Mouse (Mus musculus) embryonic fibroblast, embryonic 13.5 days (primary cell): ENCODE measurements around the gene Tenm2. TPM values are rescaled to one million over a fixed set of nuclear protein-coding genes. Genes with fewer than 3 reads are reported as not detected.

ENCODE experiments used
- H3K27ac ChIP-seq: 2 replicates; pipeline ENCODE4 v1.5.1; 2012; ENCODE audit warnings: low read length, control low read depth, inconsistent platforms; ENCODE audit not compliant: insufficient read depth
- H3K4me1 ChIP-seq: 2 replicates; pipeline ENCODE4 v1.6.1; 2011; ENCODE audit warnings: low read length; ENCODE audit not compliant: control insufficient read depth, insufficient read depth
- H3K4me3 ChIP-seq: 2 replicates; pipeline ENCODE4 v1.5.1; 2011; ENCODE audit warnings: mild to moderate bottlenecking, control low read depth, low read length; ENCODE audit not compliant: insufficient read depth
- CTCF ChIP-seq: IDR thresholded peaks from 2 replicates; pipeline ENCODE4 v1.5.1; 2011; ENCODE audit warnings: mild to moderate bottlenecking, control low read depth, low read length, moderate library complexity, borderline replicate concordance; ENCODE audit not compliant: insufficient read depth
- POLR2A ChIP-seq: IDR thresholded peaks from 2 replicates; pipeline ENCODE4 v1.6.1; 2011; ENCODE audit warnings: low read depth, mild to moderate bottlenecking, control low read depth, low read length, moderate library complexity
- polyA plus RNA-seq: library from polyadenylated mRNA; stranded (reverse); fragments of >200 nt; gene quantifications from 2 replicates; pipeline ENCODE4 v1.2.4, GENCODE M21; 2011; ENCODE audit warnings: low read depth; ENCODE audit not compliant: missing spikeins, insufficient read length

Gene Tenm2
- polyA plus RNA-seq, 1 experiment = 0.05 TPM

GRCm38 (mm10) chr11:37222056-37222455, 13.7 kb downstream of the Tenm2 start:
- Histone ChIP-seq H3K4me1 (no peaks in the 10 kb centered on the region), H3K27ac (no peak overlapping the region), H3K4me3 (no peak overlapping the region)
- no peak for TF ChIP-seq POLR2A
- no peak for TF ChIP-seq CTCF

DNA sequence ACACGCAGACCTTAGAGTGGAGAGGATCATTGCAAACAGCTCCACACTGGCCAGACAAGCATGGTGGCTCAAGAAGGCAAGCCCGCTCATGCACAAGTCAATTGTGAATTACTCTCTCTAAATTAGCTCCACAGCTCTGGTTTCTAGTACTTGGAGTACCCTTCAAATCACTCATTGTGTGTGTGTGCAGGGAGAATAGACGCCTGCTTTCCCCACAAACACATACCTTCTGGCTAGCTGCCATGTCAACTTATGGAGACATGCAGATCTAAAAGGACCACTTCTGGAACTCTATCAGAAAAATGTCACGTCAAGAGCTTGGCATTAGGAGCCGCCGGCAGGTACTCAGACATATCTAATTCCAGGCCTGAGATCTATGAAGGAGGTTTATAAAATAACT, 14.8 kb downstream of the Tenm2 start:
- TF ChIP-seq POLR2A = no peak
- TF ChIP-seq CTCF = no peak
- no peak overlapping the region for H3K4me3 ChIP-seq

DNA sequence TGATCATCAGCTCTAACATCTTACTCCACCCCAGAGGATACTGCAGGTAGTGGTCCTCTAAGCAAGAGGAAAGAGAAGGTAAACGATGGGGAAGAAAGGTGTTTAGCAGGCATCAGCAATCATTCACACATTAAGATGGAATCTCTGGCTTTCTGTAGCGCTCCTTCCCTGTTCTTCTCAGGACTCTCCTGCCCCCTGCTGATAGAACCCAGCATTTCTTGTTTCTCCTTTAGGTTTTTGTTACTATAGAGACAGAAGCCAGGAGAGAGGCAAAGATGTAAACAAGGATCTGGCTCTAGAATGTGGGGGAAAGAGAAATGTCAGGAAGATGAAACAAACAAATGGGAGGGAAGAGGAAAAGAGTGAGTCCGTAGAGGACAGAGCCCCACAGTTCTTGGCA, 49.6 kb downstream of the Tenm2 start:
- H3K4me3 ChIP-seq = no peak overlapping the region
- H3K27ac ChIP-seq = no peak overlapping the region
- no peaks in the 10 kb centered on the region for H3K4me1 ChIP-seq
- TF ChIP-seq CTCF (no peak), POLR2A (no peak)

More for the DNA sequence above, 14.8 kb downstream of the Tenm2 start:
- Histone ChIP-seq H3K27ac (no peak overlapping the region), H3K4me1 (no peaks in the 10 kb centered on the region)

- Histone ChIP-seq H3K27ac (no peak overlapping the region), H3K4me3 (no peak overlapping the region), H3K4me1 (no peaks in the 10 kb centered on the region)
- TF ChIP-seq POLR2A (no peak), CTCF (no peak)
Observed at GRCm38 (mm10) chr11:37177426-37177825, 58.3 kb downstream of the Tenm2 start.

- no peak overlapping the region for H3K27ac ChIP-seq
- no peak for TF ChIP-seq CTCF
- TF ChIP-seq POLR2A = no peak
- H3K4me3 ChIP-seq = no peak overlapping the region
- H3K4me1 ChIP-seq = no peaks in the 10 kb centered on the region
Observed at GRCm38 (mm10) chr11:37153933-37154880, 81.6 kb downstream of the Tenm2 start.

GRCm38 (mm10) chr11:37153382-37153781, 82.4 kb downstream of the Tenm2 start:
- TF ChIP-seq POLR2A = no peak
- no peak for TF ChIP-seq CTCF
- H3K27ac ChIP-seq = no peak overlapping the region
- no peaks in the 10 kb centered on the region for H3K4me1 ChIP-seq
- H3K4me3 ChIP-seq = no peak overlapping the region

- no peak overlapping the region for H3K4me3 ChIP-seq
- TF ChIP-seq CTCF = no peak
- no peak for TF ChIP-seq POLR2A
- H3K27ac ChIP-seq = no peak overlapping the region
- H3K4me1 ChIP-seq = no peaks in the 10 kb centered on the region
Observed at GRCm38 (mm10) chr11:37150011-37150410, 85.8 kb downstream of the Tenm2 start.

GRCm38 (mm10) chr11:37143996-37144395, 91.8 kb downstream of the Tenm2 start:
- TF ChIP-seq POLR2A (no peak), CTCF (no peak)
- Histone ChIP-seq H3K4me1 (no peaks in the 10 kb centered on the region), H3K27ac (no peak overlapping the region), H3K4me3 (no peak overlapping the region)

DNA sequence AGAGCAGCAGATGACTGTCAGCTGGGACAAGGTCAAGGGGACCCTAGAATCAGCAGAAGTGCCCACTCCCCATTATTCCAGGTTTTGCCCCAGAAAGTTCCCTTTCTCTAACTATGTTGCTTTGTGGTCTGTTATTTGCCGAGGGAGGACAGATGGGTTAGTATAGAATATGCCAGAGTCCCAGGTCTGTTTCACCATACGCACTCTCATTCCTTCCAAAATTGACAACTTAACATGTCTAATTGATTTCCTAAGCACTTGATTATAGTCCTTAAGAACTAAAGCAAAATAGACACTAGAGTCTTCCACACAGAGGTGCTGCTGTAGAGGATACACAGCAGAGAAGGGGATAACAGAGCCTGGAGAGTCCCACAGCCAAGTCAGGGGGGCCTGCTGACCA, 92.3 kb downstream of the Tenm2 start:
- H3K4me1 ChIP-seq = no peaks in the 10 kb centered on the region
- TF ChIP-seq CTCF = no peak
- no peak for TF ChIP-seq POLR2A
- no peak overlapping the region for H3K4me3 ChIP-seq
- no peak overlapping the region for H3K27ac ChIP-seq

GRCm38 (mm10) chr11:37128893-37129292, 106.9 kb downstream of the Tenm2 start:
- Histone ChIP-seq H3K4me1 (no peaks in the 10 kb centered on the region), H3K4me3 (no peak overlapping the region), H3K27ac (no peak overlapping the region)
- no peak for TF ChIP-seq CTCF
- TF ChIP-seq POLR2A = no peak

- no peak overlapping the region for H3K27ac ChIP-seq
- no peaks in the 10 kb centered on the region for H3K4me1 ChIP-seq
- H3K4me3 ChIP-seq = no peak overlapping the region
- no peak for TF ChIP-seq POLR2A
- no peak for TF ChIP-seq CTCF
Observed at GRCm38 (mm10) chr11:37118058-37118457, 117.7 kb downstream of the Tenm2 start.
